Mouse (Mus musculus): Measurements from ENCODE around the gene Setmar.

Gene Setmar

DNA sequence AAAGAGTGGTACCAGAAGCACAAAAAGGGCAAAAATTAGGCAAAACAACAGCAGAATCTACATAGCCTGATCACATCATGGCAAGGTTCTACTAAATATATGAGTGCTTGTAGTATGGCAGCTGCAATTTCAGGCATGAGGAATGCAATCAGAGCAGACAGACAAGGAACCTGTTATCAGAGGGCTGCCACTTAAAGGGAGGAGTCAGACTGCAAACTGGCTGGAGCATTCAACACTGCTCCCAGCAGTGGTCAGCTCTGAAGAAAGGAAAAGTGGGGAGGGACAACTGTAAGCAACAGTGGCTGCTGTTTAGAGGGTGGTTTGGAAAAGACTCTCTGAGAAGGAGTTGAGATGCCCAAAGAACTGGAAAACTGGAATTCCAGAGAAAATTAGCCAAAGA, 46.8 kb downstream of the Setmar start:
- DNase-seq (ENCODE audit: low read depth in 2 of 2, low spot score in 2 of 2): no peak

DNA sequence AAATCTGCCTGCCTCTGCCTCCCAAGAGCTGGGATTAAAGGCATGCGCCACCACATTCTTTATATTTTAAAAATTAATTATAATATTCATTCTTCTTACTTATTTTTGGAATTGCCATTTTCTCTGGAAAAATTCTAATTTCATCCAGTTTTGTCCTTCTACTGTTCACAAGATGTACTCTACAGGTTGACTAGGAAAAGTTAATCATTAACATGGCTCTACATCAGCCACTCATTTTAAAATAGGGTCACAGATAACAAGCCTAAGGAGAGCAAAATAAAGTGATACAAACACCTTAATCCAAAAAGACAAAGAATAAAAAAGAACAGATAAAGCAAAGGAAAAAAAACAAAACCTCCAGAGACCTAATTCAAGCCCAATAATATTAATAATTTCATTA, 50.1 kb downstream of the Setmar start:
- DNase-seq (ENCODE audit: low read depth in 2 of 2, low spot score in 2 of 2): no peak

DNA sequence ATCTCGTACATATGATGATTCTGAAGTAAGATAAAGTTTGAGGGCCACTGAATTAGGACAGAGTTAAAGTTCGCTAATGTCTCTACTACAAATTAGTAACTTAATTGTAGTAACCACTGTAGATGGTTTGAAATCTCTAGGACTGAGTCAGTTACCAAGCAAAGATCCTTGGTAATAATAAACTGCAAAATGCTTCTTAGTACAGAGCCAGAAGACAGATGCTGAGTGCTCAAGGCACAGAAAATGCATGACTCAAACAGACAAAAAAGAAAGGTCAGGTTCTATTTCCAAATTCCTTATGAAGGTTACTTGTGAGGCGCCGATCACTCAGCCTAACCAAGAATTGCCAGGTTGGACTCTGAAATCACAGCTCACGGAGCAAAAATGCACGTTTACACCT, 53.0 kb downstream of the Setmar start:
- DNase-seq (ENCODE audit: low read depth in 2 of 2, low spot score in 2 of 2): no peak

DNA sequence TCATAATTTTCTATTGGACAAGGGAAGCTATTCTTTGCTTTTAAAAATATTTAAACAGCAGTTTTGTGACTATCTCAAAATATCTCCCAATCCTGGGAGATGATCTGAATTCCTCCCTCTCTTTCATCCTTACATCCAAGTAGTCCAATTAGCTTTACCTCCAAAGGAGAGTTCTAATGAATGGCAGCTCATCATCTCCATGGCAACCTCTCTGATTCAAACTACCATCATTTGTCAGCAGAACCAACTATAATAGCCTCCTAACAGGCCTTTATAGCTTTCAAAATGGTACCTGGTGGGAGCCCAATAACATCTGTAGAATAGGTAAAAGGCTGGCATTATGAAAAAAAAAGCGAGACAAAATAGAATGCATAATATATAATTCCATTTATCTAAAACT, 60.6 kb downstream of the Setmar start:
- DNase-seq (ENCODE audit: low read depth in 2 of 2, low spot score in 2 of 2): no peak

DNA sequence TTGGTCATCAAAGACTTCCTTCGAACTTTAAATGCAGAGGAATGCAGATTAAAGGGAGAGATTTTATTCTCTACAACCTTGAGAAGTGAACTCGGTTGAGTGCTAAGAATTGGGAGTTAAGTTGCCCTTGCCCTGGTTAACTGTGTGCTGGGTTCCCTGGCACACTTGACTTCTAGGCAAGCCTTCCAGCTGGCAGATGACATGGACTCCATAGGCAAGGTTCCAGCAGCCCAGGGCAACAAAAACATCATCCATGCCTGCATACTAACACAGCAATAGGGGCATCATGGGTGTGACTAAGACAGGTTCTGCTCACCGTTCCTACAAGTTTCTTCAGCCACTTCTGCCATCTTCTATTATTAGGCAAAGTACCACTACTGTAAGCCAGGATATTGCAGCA, 61.8 kb downstream of the Setmar start:
- DNase-seq (ENCODE audit: low read depth in 2 of 2, low spot score in 2 of 2): no peak

Measured in CD8-positive naive resting alpha-beta T cell, adult 2 months (primary cell).